Mouse (Mus musculus): ENCODE measurements at regions not wholly inside any gene's neighbourhood (a gene's known extent, or its start where the extent isn't known, plus 50 kb on each side); places are given as distances from the start of the nearest gene placed in this dataset.

DNA sequence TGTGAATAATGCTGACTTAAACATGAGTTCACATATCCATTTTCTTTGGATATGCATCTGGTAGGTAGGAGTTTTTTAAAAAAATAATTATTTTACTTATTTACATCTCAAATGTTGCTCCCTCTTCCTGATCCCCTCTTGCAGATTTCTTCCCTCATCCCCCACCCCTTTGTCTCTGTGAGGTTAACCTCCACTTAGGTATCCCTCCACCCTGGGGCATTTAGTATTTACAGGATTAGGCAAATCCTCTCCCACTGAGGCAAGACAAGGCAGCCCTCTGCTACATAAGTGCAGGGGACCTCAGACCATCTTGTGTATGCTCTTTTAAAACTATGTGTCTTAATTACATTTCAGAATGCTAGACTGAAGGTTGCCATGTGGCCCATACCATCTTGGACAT, 155.2 kb upstream of the Shcbp1 start:
- DNase-seq = no peak

DNA sequence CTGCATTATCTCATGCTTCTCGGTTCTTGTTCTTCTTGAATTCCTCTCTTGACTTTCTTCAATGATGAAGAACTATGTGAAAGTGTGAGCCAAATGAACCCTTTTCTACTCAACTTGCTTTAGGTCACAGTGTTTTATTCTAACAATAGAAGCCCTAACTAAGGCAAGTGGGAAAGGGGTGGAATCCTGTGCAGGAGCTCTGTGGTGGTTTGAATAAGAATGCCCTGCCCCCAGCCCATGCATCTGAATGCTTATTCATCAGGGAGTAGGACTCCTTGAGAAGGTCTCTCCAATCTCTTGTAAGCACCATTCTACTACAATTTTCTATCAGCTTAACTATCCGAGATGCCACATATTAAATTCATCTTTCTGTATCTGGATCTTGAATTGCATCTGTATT, 154.7 kb upstream of the Shcbp1 start:
- DNase-seq = no peak

GRCm38 (mm10) chr8:4916447-4916846, 137.1 kb upstream of the Shcbp1 start:
- DNase-seq = no peak

GRCm38 (mm10) chr8:4895046-4895445, 115.7 kb upstream of the Shcbp1 start:
- DNase-seq = peak; percentile 62 to 83

GRCm38 (mm10) chr8:4868761-4869160, 89.4 kb upstream of the Shcbp1 start:
- DNase-seq = peak; percentile 22 to 49

DNA sequence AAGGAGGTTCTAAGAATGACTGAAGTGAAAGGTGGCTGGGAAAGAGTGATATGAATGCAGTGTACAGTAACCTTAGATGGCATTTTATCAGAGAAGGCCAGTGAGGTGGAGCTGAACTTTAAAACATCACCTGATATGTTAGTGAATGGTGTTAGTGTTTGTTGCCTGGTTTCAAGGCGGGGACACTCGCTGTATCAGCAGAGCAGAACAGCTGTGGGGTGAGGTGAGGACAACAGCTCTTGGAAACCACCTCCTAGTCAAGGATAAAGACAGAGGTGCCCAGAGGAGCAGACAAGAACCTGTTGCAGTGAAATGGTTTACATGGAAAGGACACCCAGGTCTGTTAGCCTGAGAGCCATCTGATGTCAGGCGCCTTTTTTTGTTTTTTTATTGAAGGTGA, 59.7 kb upstream of the Shcbp1 start:
- peak; percentile 68 to 77 for DNase-seq

- DNase-seq = no peak
Measured at GRCm38 (mm10) chr8:4838527-4838926, 59.2 kb upstream of the Shcbp1 start.

GRCm38 (mm10) chr8:4837719-4838118, 58.4 kb upstream of the Shcbp1 start:
- DNase-seq = peak in 1 of 2 experiments; percentile 73

DNA sequence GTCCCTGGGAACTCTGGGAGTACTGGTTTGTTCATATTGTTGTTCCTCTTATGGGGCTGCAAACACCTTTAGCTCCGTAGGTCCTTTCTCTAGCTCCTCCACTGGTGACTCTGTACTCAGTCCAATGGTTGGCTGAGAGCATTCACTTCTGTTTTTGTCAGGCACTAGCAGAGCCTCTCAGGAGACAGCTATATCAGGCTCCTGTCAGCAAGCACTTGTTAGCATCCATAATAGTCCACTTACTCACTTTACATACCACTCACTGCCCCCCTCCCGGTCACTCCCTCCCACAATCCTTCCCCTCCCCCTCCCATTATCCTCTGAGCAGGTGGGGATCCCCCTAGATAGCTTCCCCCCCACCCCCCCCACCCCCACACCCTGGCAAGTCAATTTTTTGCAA, 57.3 kb upstream of the Shcbp1 start:
- DNase-seq = no peak

Measured in kidney, adult 8-10 months (tissue).